Mouse (Mus musculus): ENCODE data around the gene Vwa5b2. TPM values are rescaled to one million over a fixed set of nuclear protein-coding genes. Genes with fewer than 3 reads are reported as not detected.

The Vwa5b2 gene
- polyA plus RNA-seq (2015; fragmentation: Nextera tagmentation; extraction: Ambion mirVana): 0.28 and 0.29 TPM in 2 replicates

- Histone ChIP-seq H3K27ac (ENCODE audit: low read length) (no peak within 1 kb of the TSS), H3K27me3 (ENCODE audit: control insufficient read depth, insufficient read depth, low read length) (peaks cover 57% of the 10 kb centered on the region), H3K4me3 (ENCODE audit: low read length) (peak within 1 kb of the TSS; percentile 57), H3K36me3 (ENCODE audit: control insufficient read depth, insufficient read depth) (no peaks in the 10 kb centered on the region), H3K9me3 (replicated peaks; ENCODE audit: control insufficient read depth, low read length) (no peaks in the 10 kb centered on the region), H3K4me2 (ENCODE audit: low read depth, low read length) (peak within 1 kb of the TSS; percentile 85), H3K9ac (ENCODE audit: low read length) (0 out of 2 replicates have a peak within 1 kb of the TSS, but pooled peaks have one; percentile 20), H3K4me1 (ENCODE audit: control insufficient read depth, insufficient read depth, low read length) (peaks cover 10% of the 10 kb centered on the region)
- under 1% methylated on average over 24 of the region's 24 CpGs for WGBS
- ATAC-seq (replicated peaks; ENCODE audit: extremely low read depth, insufficient read depth, low FRiP score): no peak
These were observed at the start of gene Vwa5b2 for GRCm38 (mm10) chr16:20589366-20589938. TSS of gene Vwa5b2 (plus strand) at chr16:20589471.

- ATAC-seq (replicated peaks; ENCODE audit: extremely low read depth, insufficient read depth, low FRiP score): no peak
- H3K9me3 ChIP-seq (replicated peaks; ENCODE audit: control insufficient read depth, low read length): no peaks in the 10 kb centered on the region
These were observed 49.6 kb upstream of the Vwa5b2 start for GRCm38 (mm10) chr16:20539649-20540048.

GRCm38 (mm10) chr16:20540438-20540837, 48.8 kb upstream of the Vwa5b2 start:
- no peak overlapping the region for H3K9ac ChIP-seq (ENCODE audit: low read length)
- no peak overlapping the region for H3K4me2 ChIP-seq (ENCODE audit: low read depth, low read length)
- 70% methylated on average over 4 of the region's 4 CpGs for WGBS
- no peak overlapping the region for H3K27ac ChIP-seq (ENCODE audit: low read length)
- H3K4me3 ChIP-seq (ENCODE audit: low read length): no peak overlapping the region
- no peaks in the 10 kb centered on the region for H3K27me3 ChIP-seq (ENCODE audit: control insufficient read depth, insufficient read depth, low read length)
- peaks cover 62% of the 10 kb centered on the region for H3K36me3 ChIP-seq (ENCODE audit: control insufficient read depth, insufficient read depth)
- no peaks in the 10 kb centered on the region for H3K9me3 ChIP-seq (replicated peaks; ENCODE audit: control insufficient read depth, low read length)
- H3K4me1 ChIP-seq (ENCODE audit: control insufficient read depth, insufficient read depth, low read length): peaks cover 22% of the 10 kb centered on the region
- ATAC-seq (replicated peaks; ENCODE audit: extremely low read depth, insufficient read depth, low FRiP score): no peak

More at GRCm38 (mm10) chr16:20539649-20540048, 49.6 kb upstream of the Vwa5b2 start:
- H3K4me1 ChIP-seq (ENCODE audit: control insufficient read depth, insufficient read depth, low read length): peaks cover 22% of the 10 kb centered on the region
- no peak overlapping the region for H3K9ac ChIP-seq (ENCODE audit: low read length)
- no peaks in the 10 kb centered on the region for H3K27me3 ChIP-seq (ENCODE audit: control insufficient read depth, insufficient read depth, low read length)
- H3K4me2 ChIP-seq (ENCODE audit: low read depth, low read length): no peak overlapping the region
- H3K27ac ChIP-seq (ENCODE audit: low read length): no peak overlapping the region
- H3K4me3 ChIP-seq (ENCODE audit: low read length): no peak overlapping the region
- H3K36me3 ChIP-seq (ENCODE audit: control insufficient read depth, insufficient read depth): peaks cover 62% of the 10 kb centered on the region
- WGBS: 68% methylated on average over 3 of the region's 3 CpGs

GRCm38 (mm10) chr16:20545696-20546095, 43.6 kb upstream of the Vwa5b2 start:
- Histone ChIP-seq H3K4me1 (ENCODE audit: control insufficient read depth, insufficient read depth, low read length) (peaks cover 13% of the 10 kb centered on the region), H3K4me3 (ENCODE audit: low read length) (no peak overlapping the region), H3K36me3 (ENCODE audit: control insufficient read depth, insufficient read depth) (peaks cover 33% of the 10 kb centered on the region), H3K4me2 (ENCODE audit: low read depth, low read length) (no peak overlapping the region), H3K9me3 (replicated peaks; ENCODE audit: control insufficient read depth, low read length) (no peaks in the 10 kb centered on the region), H3K9ac (ENCODE audit: low read length) (no peak overlapping the region), H3K27me3 (ENCODE audit: control insufficient read depth, insufficient read depth, low read length) (no peaks in the 10 kb centered on the region), H3K27ac (ENCODE audit: low read length) (no peak overlapping the region)
- ATAC-seq (replicated peaks; ENCODE audit: extremely low read depth, insufficient read depth, low FRiP score): no peak
- WGBS: 91% methylated on average over 10 of the region's 10 CpGs

GRCm38 (mm10) chr16:20547423-20547822, 41.8 kb upstream of the Vwa5b2 start:
- Histone ChIP-seq H3K36me3 (ENCODE audit: control insufficient read depth, insufficient read depth) (peaks cover 27% of the 10 kb centered on the region), H3K27me3 (ENCODE audit: control insufficient read depth, insufficient read depth, low read length) (no peaks in the 10 kb centered on the region), H3K4me2 (ENCODE audit: low read depth, low read length) (peak overlapping the region; percentile 69), H3K4me1 (ENCODE audit: control insufficient read depth, insufficient read depth, low read length) (peaks cover 13% of the 10 kb centered on the region), H3K4me3 (ENCODE audit: low read length) (peak overlapping the region; percentile 84; the same call in 1 of the 2 replicates), H3K27ac (ENCODE audit: low read length) (peak overlapping the region; percentile 57), H3K9ac (ENCODE audit: low read length) (peak overlapping the region; percentile 79), H3K9me3 (replicated peaks; ENCODE audit: control insufficient read depth, low read length) (no peaks in the 10 kb centered on the region)
- no peak for ATAC-seq (replicated peaks; ENCODE audit: extremely low read depth, insufficient read depth, low FRiP score)
- WGBS: 47% methylated on average over 5 of the region's 5 CpGs

GRCm38 (mm10) chr16:20548096-20548948, 40.9 kb upstream of the Vwa5b2 start, which contains the start of gene Abcf3:
TSS of gene Abcf3 (plus strand) at chr16:20548577.
- Histone ChIP-seq H3K9me3 (replicated peaks; ENCODE audit: control insufficient read depth, low read length) (no peaks in the 10 kb centered on the region), H3K4me1 (ENCODE audit: control insufficient read depth, insufficient read depth, low read length) (peaks cover 13% of the 10 kb centered on the region), H3K36me3 (ENCODE audit: control insufficient read depth, insufficient read depth) (peaks cover 21% of the 10 kb centered on the region), H3K27ac (ENCODE audit: low read length) (peak within 1 kb of the TSS; percentile 71), H3K4me2 (ENCODE audit: low read depth, low read length) (peak within 1 kb of the TSS; percentile 71), H3K4me3 (ENCODE audit: low read length) (peak within 1 kb of the TSS; percentile 84), H3K9ac (ENCODE audit: low read length) (peak within 1 kb of the TSS; percentile 87), H3K27me3 (ENCODE audit: control insufficient read depth, insufficient read depth, low read length) (no peaks in the 10 kb centered on the region)
- under 1% methylated on average over 56 of the region's 56 CpGs for WGBS
- peak; percentile 100 for ATAC-seq (replicated peaks; ENCODE audit: extremely low read depth, insufficient read depth, low FRiP score)

GRCm38 (mm10) chr16:20549161-20549560, 40.1 kb upstream of the Vwa5b2 start:
- H3K4me2 ChIP-seq (ENCODE audit: low read depth, low read length): peak overlapping the region; percentile 71
- peak overlapping the region; percentile 84 for H3K4me3 ChIP-seq (ENCODE audit: low read length)
- WGBS: 44% methylated on average over 9 of the region's 9 CpGs
- ATAC-seq (replicated peaks; ENCODE audit: extremely low read depth, insufficient read depth, low FRiP score): no peak
- peak overlapping the region; percentile 87 for H3K9ac ChIP-seq (ENCODE audit: low read length)
- H3K36me3 ChIP-seq (ENCODE audit: control insufficient read depth, insufficient read depth): peaks cover 18% of the 10 kb centered on the region
- peaks cover 13% of the 10 kb centered on the region for H3K4me1 ChIP-seq (ENCODE audit: control insufficient read depth, insufficient read depth, low read length)
- no peaks in the 10 kb centered on the region for H3K27me3 ChIP-seq (ENCODE audit: control insufficient read depth, insufficient read depth, low read length)
- H3K9me3 ChIP-seq (replicated peaks; ENCODE audit: control insufficient read depth, low read length): no peaks in the 10 kb centered on the region
- no peak overlapping the region for H3K27ac ChIP-seq (ENCODE audit: low read length)

GRCm38 (mm10) chr16:20551691-20552090, 37.6 kb upstream of the Vwa5b2 start:
- H3K4me1 ChIP-seq (ENCODE audit: control insufficient read depth, insufficient read depth, low read length): peaks cover 13% of the 10 kb centered on the region

GRCm38 (mm10) chr16:20552594-20552993, 36.7 kb upstream of the Vwa5b2 start:
- H3K4me1 ChIP-seq (ENCODE audit: control insufficient read depth, insufficient read depth, low read length): peaks cover 10% of the 10 kb centered on the region
- no peaks in the 10 kb centered on the region for H3K27me3 ChIP-seq (ENCODE audit: control insufficient read depth, insufficient read depth, low read length)
- no peak for ATAC-seq (replicated peaks; ENCODE audit: extremely low read depth, insufficient read depth, low FRiP score)
- no peaks in the 10 kb centered on the region for H3K9me3 ChIP-seq (replicated peaks; ENCODE audit: control insufficient read depth, low read length)
- H3K9ac ChIP-seq (ENCODE audit: low read length): no peak overlapping the region
- WGBS: 90% methylated on average over 1 of the region's 1 CpGs
- peaks cover 25% of the 10 kb centered on the region for H3K36me3 ChIP-seq (ENCODE audit: control insufficient read depth, insufficient read depth)
- H3K27ac ChIP-seq (ENCODE audit: low read length): no peak overlapping the region
- no peak overlapping the region for H3K4me2 ChIP-seq (ENCODE audit: low read depth, low read length)
- no peak overlapping the region for H3K4me3 ChIP-seq (ENCODE audit: low read length)

More at GRCm38 (mm10) chr16:20551691-20552090, 37.6 kb upstream of the Vwa5b2 start:
- no peaks in the 10 kb centered on the region for H3K9me3 ChIP-seq (replicated peaks; ENCODE audit: control insufficient read depth, low read length)
- H3K4me3 ChIP-seq (ENCODE audit: low read length): no peak overlapping the region
- H3K36me3 ChIP-seq (ENCODE audit: control insufficient read depth, insufficient read depth): peaks cover 23% of the 10 kb centered on the region
- H3K4me2 ChIP-seq (ENCODE audit: low read depth, low read length): no peak overlapping the region
- no peaks in the 10 kb centered on the region for H3K27me3 ChIP-seq (ENCODE audit: control insufficient read depth, insufficient read depth, low read length)
- ATAC-seq (replicated peaks; ENCODE audit: extremely low read depth, insufficient read depth, low FRiP score): no peak
- H3K27ac ChIP-seq (ENCODE audit: low read length): no peak overlapping the region
- 96% methylated on average over 5 of the region's 5 CpGs for WGBS
- no peak overlapping the region for H3K9ac ChIP-seq (ENCODE audit: low read length)
